Mouse (Mus musculus) inflammation-experienced regulatory T-cells, adult 6 months (primary cell): Measurements from ENCODE around the gene C530008M17Rik. TPM values are rescaled to one million over a fixed set of nuclear protein-coding genes. Genes with fewer than 3 reads are reported as not detected.

ENCODE experiments used
- ATAC-seq: one replicate; pipeline ENCODE4 v1.8.0; 2017
- polyA plus RNA-seq, 3 experiments: library from polyadenylated mRNA; unstranded; fragments of 100-300 nt; shearing (Covaris generic); gene quantifications; one replicate each; pipeline ENCODE4 v1.2.1; 2017

C530008M17Rik gene
- polyA plus RNA-seq, 3 experiments from 2014 or later = 0.34 to 1.8 (median 0.58) TPM

DNA sequence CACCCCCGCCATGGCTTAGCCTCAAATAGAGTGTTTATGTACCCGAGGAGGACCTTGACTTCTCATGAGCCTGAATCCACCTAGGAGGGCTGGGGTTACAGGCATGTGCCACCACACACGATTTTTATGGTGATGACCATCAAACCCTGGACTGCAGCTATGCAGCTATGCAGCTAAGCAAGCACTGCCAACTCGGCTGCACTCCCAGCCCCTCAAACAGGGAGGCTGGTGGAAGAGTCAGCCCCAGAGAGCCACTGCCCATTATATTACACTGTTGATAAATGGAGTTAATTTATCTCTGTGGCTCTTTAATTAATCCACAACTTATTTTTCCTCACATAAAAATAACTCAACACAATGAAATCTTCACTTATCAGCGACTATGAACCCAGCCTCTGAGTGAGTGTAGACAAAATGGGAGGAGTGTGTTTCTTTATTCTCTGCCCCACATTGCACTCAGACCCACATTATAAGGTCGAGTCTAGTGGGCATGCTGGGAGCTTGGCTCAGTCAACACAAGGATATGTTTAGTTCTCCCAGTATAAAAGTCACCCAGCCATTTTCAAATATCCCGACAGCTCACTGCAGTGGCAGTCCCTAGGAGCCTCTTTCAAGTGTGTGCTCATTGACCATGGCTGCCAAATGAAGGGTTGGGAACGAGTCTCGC is 117.3 kb downstream of the C530008M17Rik start:
- no peak for ATAC-seq

DNA sequence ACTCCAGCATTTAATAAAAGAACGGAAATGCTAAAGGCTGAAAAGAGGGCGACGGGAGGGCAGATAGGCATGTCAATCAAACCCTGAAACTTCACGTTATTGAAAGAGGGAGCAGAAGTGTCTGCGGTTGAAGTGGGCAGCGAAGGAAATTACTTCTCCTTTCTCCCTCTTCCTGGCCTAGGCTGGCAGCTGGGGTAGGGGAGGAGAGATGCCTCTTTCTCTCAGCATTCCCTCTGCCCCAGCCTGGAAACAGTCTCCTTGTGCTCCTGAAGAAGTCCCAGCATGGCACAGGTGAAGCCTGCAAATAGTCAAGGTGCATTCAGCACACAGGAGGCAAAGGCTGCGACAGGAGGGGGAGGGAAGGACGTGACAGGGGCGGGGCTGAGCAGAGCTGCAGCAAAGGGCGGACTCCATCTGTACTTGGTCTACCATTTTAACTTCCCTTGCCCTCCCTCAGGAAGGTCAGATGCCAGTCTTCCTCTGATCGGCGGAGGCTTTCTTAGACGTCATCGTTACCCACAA is 122.8 kb downstream of the C530008M17Rik start:
- peak; percentile 64 for ATAC-seq

DNA sequence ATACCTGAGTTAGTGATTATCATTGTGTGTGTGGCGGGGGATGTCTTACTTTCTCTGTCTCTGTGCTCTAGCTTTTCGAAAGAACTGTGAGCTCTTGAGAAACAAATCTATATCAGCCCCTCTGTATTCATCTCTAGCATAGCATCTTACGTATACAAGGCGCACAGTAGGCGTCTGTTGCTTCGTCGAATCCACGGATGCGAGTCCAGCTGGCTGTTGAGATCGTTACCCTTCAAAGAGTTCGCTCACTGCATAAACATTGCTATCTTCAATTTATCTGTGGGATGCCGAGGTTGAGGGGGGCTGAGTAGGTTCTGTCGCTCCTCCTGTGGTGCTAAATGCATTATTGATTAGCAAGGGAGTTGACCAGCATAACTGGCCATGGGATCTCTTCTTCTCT is 125.6 kb downstream of the C530008M17Rik start:
- no peak for ATAC-seq

DNA sequence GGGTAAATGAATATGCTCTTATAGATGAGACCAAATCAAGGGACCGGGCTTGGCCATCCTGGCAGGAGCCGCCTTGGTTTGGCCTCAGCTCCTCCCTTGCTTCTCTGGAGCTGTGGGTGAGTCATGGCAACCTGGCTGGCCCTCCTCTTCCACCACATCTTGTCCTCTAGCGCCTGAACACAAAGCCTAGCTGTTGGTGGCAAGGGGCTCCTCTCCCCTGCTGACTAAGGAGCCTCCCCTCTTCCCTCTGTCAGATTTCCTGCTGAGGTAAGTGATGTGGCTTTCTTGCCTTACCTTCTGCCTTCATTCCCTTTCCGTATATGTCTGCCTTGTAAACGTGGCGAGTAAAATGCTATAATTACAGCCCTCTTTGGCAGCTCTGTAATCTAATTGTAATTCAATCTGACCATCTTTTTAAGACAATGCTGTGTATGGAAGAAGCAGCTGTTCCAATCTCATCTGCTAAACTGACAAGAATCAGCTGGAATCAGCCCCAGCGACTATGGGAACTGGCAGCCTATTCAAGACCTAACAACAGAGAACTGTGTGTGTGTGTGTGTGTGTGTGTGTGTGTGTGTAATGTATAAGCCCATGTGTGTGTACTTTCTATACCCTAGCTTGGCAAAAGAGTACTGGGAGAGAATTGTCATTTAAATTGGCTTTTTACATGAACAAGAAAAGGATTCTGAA is 126.2 kb downstream of the C530008M17Rik start:
- ATAC-seq = no peak

DNA sequence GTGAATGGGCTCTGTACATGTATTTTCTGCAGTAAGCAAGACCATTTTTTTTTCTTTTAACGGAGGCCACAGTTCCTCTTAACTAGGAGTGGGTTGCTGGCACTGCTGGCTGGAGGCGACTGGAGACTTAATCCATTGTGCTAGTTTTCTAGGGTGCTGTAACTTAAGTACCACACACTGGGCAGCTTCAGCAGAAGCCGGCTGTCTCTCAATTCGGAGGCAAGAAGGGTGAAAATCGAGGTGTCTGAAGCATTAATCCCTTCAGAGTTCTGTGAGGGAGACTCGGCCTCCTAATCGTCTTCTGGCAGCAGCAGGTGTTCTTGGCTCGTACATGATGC is 126.8 kb downstream of the C530008M17Rik start:
- ATAC-seq = no peak

DNA sequence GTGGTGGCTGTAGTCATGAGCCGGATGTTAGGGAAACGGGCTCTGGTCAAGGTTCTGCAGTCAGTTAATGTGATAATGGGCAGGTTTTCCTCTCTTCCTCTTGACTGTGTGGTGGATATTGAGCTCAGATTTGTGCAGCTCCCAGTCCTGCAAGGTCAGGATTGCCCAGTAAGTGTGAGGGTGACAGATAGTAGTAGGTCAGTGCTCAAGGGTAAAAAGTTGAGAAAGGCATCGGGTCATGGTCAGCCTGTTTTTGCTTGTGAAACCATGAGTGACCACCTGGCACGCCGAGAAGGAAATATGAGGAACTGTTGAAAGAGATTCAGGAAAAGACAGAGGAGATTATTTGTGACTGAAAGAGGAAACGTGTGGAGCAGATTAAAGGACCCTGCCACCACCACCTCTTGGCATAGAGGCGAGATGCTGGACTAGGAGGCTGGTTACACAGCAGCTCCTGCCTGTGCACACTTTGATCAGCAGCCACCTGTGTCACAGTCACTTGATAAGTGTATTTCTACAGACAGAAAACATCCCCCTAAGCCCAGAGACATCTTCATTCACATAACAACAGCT is 127.9 kb downstream of the C530008M17Rik start:
- ATAC-seq = no peak

DNA sequence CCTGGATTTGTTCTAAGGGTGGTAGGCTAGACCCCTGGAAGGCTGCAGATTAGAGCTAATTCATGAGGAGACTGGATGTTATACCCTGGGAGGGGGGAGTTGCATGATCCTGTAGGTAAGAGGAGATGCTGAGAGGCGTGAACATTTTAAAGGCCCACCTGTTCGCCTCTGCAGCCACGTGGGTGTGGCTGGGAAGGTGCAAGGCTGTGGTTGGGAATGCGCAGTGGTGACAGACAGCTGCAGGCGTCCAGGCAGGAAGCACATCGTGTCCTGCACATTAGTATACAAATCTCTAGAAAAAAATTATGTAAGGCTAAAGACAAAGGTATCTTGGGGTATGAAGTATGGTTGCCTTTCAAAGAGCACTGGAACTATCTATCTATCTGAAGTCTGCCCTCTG is 128.7 kb downstream of the C530008M17Rik start:
- ATAC-seq = no peak

DNA sequence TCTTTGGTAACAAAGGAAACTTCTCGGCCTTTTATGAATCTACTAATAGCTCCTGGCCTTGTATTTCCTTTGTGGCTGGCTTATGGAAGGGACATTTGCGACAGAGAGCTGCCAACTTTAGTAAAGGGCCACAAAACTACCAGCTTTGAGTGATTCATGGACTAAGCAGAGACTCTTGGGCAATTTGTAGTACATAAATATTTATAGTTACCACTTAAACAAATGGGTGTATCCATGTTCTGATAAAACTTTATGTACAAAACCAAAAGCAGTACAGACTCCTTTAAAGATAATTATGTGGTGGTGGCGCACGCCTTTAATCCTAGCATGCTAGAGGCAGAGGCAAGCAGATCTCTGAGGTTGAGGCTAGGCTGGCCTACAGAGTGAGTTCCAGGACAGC is 133.6 kb downstream of the C530008M17Rik start:
- no peak for ATAC-seq

DNA sequence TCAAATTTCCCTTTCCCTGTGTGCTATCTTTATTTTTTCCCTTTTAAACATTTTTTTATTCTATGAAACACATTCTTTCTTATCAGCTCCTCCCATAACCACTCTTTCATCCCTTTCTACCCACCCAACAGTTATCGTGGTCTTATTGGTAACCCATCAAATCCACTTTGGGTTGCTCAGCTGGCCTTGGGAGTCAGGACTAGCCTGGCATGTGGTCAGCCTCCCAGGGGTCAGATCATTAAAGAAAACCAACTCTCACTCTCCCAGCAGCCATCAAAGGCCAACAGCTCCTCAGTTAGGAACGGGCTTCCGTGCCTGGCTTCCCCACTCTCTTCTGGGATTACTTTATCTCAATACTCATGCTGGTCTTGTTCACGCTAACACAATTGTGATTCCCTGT is 135.0 kb downstream of the C530008M17Rik start:
- no peak for ATAC-seq

DNA sequence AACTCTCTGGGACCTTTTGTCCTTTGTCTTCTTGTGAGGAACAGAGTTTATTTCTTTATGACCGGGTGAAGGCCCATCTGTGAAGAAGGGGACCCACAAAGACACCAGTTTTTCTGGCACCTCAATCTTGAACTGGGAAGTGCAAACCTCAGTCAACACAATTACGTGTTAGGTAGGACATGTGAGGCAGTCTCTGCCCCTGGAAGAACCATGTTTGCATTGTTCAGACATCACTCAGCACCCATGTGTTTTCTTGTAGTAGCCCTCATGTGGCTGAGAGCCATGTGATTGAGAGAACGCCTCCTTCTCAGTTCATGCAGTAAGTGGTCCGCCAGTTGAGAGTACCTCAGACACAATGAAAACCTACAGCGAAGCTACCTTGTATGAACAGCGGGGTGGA is 136.4 kb downstream of the C530008M17Rik start:
- no peak for ATAC-seq

DNA sequence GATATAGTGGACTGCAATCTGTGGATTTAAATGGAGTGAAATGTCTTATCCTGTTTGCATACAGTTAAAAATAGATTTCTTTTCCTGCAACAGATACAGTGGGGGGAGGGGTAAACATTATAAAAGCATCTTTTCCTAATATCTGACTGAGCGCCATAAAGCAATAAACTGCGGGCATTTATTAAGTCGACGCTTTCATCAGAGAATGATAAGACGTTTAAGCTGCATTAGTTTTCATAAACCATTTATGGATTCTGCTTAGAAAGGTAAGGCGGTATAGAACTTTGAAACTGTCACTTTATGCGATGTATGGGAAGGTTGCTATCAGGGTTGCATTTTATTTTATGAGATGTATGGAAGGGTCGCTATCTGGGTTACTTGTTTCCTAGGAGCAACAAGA is 141.7 kb downstream of the C530008M17Rik start:
- ATAC-seq = no peak

DNA sequence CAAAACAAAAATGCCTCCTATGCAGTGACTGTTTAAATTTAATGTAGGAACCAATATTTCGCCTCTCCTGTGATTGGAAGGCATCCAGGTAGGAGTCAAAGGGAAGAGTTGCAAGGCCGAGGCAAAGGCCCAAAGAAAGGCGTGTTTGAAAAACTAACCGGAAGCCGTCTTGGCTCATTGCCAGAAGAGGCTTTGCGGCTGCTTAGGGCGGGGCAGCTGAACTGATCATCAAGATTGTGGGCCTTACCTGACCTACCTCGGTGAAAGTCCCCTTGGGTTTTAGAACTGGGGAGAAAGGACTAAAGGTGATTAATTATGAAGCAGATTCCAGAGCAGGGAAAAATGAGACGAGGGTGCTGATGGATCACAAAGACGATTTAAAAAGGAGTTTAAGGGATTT is 143.2 kb downstream of the C530008M17Rik start:
- ATAC-seq = no peak

DNA sequence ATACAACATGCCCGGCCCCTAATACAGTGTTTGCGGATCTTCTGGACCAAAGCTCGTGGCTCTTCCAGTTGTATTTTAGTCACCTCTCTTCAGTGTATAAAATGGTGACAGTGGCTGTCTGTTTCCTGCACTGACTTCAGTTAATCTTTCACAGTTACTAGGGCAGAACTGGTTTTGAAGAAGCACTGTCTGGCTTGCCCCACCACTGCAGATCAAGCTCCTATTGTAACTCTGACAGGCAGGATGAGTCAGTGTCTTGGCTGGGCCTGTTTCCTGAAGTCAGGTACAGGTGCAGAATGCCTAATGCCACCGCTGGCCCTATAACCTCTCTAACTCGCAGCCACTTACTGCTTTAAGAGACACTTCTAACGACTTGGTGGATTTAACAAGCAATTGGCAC is 152.7 kb downstream of the C530008M17Rik start:
- ATAC-seq = no peak

DNA sequence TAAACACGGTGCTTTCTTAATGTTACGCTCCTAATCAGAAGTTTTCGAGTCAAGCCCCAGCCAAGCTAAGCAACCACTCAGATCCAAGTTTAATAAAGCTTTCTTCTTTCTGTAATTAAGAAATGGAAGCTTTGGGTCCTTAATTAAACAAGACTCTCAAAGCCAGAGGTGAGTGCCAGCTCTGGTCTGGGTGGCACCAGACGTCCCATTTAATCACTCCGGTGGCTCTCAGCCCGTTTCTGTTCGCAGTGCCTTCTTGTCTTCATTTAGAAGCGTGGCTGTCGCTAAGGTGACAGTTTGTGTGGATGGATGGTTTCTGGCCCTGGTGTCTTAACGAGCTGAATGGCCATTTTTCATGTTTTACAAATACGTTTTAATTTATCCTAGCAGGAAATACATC is 158.7 kb downstream of the C530008M17Rik start:
- ATAC-seq = no peak

DNA sequence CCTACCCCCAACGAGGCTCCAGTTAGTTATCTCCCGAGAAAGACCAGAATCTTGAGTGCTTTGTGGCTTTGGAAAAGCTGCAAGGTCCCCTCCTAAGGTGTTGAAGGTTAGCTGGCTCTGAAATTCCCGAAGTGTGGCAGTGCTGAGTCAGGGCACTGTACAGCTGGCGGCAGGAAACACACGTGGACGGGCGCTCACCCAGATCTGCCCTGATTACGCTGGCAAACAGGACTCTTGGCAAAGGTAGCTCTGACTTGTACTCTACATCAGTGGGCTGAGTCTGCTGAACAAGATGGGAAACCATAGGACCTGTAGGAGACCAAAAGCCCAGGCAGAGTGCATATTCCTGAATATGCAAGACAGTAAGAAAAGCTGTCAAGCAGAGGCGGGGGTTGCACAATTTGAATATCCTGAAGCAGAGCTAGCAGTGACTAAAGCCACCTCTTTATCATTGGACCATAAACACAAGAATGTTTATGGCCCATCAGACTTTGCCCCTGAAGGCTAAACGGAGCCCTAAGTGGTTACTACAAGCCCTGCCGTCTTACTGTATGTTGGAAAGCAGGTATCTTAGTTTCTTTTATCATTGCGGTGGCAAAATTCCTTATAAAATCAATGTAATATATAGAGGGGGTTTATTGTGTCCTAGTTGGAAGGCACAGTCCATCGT is 159.6 kb downstream of the C530008M17Rik start:
- no peak for ATAC-seq

DNA sequence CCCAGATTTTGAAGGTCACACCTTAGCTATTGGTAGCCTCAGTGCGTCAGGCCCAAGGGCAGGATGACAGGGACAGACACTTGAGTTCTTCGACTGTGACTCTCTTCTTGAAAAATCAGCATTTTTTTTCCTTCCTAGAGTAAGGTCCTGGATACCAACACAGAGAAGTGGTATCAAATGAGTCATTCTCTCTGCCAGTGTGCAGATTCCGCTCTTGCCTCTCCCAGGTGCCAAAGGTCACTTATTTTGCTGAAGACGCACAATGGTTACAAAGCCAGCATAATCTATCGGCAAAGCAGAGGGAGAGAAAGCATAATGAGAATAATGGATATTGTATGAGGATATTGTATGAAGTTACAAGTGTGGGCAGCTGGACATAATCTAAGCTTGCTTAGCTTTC is 160.4 kb downstream of the C530008M17Rik start:
- no peak for ATAC-seq

DNA sequence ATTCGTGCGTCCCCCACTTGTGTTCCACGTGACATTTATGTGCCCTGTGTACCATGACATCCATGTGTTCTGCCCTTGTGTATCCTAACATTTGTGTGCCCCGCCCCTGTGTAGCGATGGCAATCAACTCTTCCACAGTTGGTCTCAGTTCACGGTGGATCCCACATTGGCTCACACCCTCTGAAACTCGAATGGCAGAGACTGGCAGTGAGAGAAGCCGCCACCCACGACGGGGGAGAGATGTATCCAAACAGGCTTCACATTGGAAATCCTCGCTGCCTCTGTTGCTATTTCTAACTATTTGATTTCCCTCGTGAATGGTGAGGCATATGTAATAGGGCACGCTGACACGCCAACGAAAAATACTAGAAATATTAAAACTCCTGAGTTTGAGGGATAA is 161.4 kb downstream of the C530008M17Rik start:
- ATAC-seq = no peak

DNA sequence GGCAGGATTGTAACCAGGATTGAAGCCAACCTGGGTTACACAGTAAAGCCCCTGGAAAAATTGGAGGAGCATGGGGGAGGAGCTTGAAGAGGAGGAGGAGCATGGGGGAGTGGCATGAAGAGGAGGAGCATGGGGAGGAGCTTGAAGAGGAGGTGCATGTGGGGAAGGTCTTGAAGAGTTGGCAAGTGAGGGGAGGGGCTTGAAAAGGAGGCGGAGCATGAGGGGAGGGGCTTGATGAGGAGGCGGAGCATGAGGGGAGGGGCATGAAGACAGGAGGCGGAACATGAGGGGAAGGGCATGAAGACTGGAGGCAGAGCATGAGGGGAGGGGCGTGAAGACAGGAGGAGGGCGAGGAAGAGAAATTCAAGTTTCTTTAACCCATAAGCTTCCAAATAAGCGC is 162.5 kb downstream of the C530008M17Rik start:
- no peak for ATAC-seq

DNA sequence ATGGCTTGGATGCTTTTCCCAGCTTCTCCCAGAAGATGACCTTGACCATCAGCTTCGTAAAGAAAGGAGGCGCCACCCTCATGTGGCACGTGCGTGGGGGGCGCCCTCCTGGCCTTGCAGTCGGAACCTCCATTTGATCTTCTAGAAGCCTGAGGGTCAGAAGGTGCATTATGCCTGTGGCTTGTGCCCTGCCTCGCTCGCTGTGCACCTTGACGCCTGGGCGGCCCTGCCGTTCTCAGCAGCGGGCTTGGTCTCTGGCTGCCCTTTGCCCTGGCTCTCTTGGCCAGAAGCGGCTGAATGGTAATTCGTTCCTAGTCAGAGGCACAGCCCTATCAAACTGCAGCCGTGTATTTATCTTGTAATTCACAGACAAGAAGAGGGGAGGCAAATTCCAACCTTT is 165.8 kb downstream of the C530008M17Rik start:
- no peak for ATAC-seq

DNA sequence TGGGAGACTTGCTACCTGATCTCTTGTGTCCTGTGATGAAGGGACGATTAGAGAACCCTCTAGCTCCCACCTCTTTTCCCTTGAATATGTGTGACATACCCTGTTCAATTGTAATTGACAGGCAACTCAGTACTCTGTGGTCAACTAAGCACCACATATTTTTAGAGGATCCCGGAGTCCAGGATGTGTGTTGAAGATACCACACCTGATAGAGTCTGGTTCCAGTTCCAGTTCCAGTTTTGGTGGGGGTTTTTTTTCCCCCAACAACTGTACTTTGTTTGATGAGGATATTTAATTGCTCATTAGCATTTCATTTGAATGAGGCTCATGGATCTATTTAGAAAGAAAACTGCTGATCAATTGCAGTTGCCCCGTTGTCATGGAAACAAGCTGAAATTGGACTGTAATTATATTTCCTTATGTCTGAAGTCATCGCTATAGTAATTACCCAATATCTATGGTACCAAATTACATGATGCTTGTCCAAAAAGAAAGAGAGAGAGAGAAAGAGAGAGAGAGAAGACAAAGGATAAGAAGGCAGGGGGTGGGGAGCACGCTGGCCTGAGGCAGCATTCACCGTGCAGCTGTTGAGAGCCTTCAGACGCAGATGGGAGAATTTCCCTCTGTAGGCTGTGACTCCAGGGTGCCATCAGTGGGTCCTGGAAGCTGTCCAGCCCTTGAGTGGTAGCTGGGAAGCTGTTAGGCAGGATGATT is 172.4 kb downstream of the C530008M17Rik start:
- no peak for ATAC-seq

DNA sequence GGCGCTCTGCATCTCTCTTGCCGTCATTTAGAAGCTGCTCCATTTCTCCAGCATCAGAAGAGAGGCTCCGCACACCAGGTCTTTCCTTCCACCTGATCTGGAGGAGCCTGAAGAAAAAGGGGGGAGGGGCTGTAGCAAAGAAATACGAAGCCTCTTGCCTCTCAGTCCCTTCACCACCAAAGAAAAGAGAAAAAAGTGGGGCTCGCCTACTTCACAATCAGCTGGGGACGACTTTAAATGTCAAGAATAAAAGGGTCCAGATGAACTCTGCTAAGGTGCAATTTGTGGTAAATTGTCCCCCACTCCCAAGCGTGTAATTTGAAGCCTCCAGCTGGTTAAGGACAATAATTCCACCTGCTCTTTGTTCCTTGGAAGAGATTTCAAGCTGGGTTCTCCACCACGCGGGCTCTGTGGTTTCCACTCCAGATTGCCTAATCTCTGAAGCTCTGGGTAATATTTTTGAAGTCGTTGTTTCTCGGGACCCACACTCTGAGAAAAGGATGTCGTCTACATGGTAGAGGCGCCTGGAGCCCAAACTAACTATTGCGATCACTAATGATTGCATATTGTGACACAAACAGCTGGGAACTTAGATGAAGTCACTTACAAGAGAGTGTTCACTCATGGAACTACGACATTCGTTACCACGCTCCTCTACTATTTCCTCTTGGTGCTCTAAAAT is 176.4 kb downstream of the C530008M17Rik start:
- ATAC-seq = no peak

DNA sequence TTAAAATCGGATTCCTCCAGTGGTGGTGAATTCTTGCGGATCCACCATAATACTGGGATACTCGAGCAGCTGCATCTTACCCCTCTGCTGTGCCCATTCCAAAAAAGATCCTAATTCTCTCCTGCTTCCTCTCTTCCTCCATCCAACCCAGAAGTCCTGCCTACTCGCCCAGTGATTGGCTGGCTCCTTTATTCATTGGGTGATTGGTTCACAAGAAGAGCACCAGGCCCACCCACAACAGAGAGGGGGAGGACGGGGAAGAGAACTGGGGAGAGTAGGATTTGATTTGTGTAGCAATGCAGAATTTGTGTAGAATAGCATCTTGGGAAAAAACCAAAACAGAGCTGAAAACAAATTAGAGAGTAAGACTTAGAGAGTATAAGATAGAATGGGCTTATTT is 180.7 kb downstream of the C530008M17Rik start:
- ATAC-seq = no peak
